Mouse (Mus musculus) liver, adult 2 months (tissue): Measurements from ENCODE around the gene Dcaf8.

Experiments used
- CTCF ChIP-seq: fragments of 200-500 bp; IDR thresholded peaks from 2 replicates; pipeline ENCODE4 v1.5.1; 2011; ENCODE audit warnings: low read depth, low read length, control low read depth
- POLR2A ChIP-seq: fragments of 200-500 bp; IDR thresholded peaks from 2 replicates; pipeline ENCODE4 v1.6.1; 2011; ENCODE audit warnings: low read length, control low read depth; ENCODE audit not compliant: insufficient read depth; ENCODE audit errors: extremely low read depth

DNA sequence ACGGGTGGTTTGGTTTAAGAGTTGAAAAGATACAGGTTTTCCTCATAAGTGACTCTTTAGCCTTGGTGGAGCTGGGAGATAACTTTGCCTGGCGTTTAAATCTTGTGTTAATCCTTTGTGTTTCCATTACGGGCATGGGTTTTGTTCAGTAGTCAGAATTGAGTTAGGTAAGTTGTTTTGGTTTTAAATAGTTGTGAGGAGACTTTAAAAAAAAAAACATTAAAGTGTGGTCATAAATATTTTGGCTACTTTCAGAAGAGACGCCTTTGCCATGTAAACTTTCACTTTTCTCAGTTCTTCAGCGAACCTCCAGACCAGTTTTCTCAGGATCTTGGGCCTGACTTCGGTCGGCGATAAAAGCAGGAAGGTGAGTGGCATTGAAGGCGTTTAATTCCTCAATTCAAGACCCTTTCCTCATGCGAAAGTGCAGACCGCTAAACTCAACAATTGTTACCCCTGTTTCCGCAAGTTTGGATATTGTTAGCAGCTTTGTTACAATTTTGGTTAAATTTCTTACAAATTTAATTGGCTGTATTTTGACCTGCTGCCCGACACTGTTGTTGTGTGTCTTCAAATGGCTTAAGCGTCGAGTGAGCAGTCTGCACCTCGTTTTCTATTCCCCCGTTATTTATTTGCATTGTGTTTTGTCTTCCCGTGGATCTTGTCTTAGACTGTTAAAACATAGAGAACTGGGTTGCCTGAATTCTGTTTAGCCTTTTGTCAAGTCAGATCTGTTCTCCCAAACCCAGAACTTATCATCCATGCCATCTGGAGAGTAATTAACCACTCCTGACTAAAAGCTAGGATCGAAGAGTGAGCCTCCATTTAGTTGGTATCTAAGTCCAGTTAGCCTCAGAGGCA is 1.3 kb downstream of the Dcaf8 start:
- TF ChIP-seq POLR2A (no peak), CTCF (no peak)
